Mouse (Mus musculus) olfactory bulb, adult 2 months (tissue): Measurements from ENCODE around the gene Klrb1.

Experiments
- CTCF ChIP-seq: fragments of 200-500 bp; IDR thresholded peaks from 2 replicates; pipeline ENCODE4 v1.5.1; 2012; ENCODE audit warnings: low read depth, mild to moderate bottlenecking, low read length, moderate library complexity; ENCODE audit not compliant: insufficient read depth
- POLR2A ChIP-seq: fragments of 200-500 bp; IDR thresholded peaks from 2 replicates; pipeline ENCODE4 v1.6.1; 2012; ENCODE audit warnings: mild to moderate bottlenecking, low read depth, low read length, moderate library complexity; ENCODE audit not compliant: insufficient read depth

DNA sequence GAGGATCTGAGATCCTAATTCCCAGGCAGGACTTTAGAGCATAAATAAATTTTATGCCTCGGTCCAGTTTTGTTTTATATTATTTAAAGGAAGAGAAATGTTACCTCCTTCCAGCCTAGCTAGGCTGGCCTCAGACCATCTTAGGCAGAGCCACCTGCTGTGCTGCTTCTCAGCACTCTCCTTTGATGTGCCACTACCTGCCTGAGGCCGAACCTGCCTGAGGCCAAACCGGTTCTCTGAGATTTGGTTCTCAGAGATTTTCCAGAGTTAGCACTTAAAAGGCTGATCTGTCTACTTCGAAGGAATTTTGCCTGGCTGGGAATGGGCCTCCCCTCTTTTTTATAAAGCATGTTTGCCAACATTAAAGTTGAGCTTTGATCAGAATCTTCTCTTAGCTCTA lies 52.9 kb downstream of the Klrb1 start:
- no peak for TF ChIP-seq CTCF
- TF ChIP-seq POLR2A, result no peak
